Mouse (Mus musculus) testis, postnatal 14 days (tissue): ENCODE measurements at regions not wholly inside any gene's neighbourhood (a gene's known extent, or its start where the extent isn't known, plus 50 kb on each side); places are given as distances from the start of the nearest gene placed in this dataset.

Source experiments
- DNase-seq: peaks from one replicate; pipeline ENCODE4 v3.0.0; 2021; ENCODE audit warnings: low spot score

GRCm38 (mm10) chr12:85527011-85527410 is 53.3 kb downstream of the Fos start:
- DNase-seq: no peak

DNA sequence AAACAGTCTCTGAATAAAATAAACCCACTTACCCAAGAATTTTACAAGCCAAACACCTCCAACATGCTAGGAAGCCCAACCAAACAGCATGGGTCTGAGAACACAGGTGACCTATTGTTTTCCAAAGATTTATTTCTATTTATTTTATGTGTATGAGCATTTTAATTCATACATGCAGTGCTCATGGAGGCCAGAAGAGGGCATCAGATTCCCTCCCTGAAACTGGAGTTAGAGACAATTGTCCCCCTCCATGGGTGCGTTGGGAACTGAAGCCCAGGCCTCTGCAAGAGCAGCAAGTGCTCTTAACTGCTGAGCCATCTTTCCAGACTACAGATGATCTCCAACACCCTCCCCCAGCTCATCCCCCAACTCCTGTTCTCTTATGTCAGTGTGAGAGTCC is 57.9 kb downstream of the Fos start:
- DNase-seq: no peak

- no peak for DNase-seq
Observed at GRCm38 (mm10) chr12:85532221-85532612, 58.5 kb downstream of the Fos start.

- peak; percentile 76 for DNase-seq
Observed at GRCm38 (mm10) chr12:85532613-85533460, 59.1 kb downstream of the Fos start.

- no peak for DNase-seq
Observed at GRCm38 (mm10) chr12:85533603-85534002, 59.9 kb downstream of the Fos start.

- no peak for DNase-seq
Observed at GRCm38 (mm10) chr12:85539423-85539822, 59.4 kb upstream of the Jdp2 start.

- no peak for DNase-seq
Observed at GRCm38 (mm10) chr12:85541153-85541552, 57.7 kb upstream of the Jdp2 start.

DNA sequence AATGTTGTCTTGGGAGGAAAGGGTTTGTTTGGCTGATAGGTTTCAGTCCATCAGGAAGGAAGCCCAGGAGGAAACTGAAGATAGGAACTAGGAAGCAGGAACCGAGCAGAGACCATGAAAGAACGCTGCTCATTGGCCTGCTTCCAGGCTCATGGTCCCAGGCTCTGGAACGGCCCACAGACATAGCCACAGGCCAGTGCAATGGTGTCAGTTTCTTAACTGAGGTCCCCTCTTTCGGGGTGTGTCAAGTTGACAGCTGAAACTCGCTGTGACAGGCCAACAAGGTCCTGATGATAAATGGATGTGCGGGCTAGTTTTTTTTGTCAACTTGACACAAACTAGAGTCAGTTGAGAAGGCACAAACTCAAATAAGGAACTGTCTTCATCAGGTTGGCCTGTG is 55.9 kb upstream of the Jdp2 start:
- no peak for DNase-seq

DNA sequence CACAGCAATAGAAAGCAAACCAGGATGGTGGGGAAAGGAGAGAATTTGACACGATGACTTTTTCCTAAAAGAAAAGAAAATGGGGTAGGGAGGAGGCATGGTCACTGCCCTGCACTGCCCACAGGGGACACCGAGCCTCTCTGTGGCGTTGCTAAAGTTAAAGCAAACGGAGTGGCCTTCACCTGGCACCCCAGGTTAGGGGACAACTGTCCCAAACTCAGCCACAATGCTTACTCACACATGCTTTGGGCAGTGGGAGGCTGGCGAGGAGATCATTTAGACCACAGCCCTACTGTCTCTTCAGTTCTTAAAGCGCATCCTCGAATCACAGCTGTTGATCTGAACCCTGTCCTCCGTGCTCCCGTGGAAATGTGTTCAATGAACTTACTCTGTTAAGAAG is 55.3 kb upstream of the Jdp2 start:
- DNase-seq: no peak

- no peak for DNase-seq
Observed at GRCm38 (mm10) chr12:85544801-85545200, 54.0 kb upstream of the Jdp2 start.

DNA sequence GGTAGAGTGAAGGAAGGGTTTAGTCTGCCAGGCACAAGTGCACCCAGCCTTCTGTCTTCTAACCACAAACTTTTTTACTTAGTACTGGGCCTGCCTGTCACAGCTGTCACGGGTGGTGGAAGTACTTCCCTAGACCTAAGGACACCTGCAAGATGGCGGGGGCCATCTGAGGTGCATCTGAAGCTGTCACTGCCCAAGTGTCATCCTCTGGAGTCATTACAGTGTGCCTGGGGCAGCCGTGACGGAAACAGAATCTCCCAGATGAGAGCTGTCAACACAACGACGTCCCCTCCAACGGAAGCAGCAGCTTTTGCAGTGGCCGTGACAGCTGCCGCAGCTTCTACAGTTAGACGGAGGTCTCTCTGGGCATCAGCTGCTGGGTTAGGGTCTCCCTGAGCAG is 53.1 kb upstream of the Jdp2 start:
- no peak for DNase-seq

- no peak for DNase-seq
Observed at GRCm38 (mm10) chr12:85548076-85548475, 50.8 kb upstream of the Jdp2 start.
